Mouse (Mus musculus): ENCODE measurements around the gene Dclk1. TPM values are rescaled to one million over a fixed set of nuclear protein-coding genes. Genes with fewer than 3 reads are reported as not detected.
A peak's percentile ranks its signal among the peaks of the same experiment; 100 is the strongest.

Dclk1 gene
- total RNA-seq, 2 experiments from 2014 or later = 528 to 532 TPM

GRCm38 (mm10) chr3:55535591-55536200 lies 293.5 kb downstream of the Dclk1 start:
- no peak for DNase-seq (ENCODE audit: low spot score in 2 of 2)

GRCm38 (mm10) chr3:55536901-55537300 lies 294.7 kb downstream of the Dclk1 start:
- DNase-seq (ENCODE audit: low spot score in 2 of 2) = no peak

DNA sequence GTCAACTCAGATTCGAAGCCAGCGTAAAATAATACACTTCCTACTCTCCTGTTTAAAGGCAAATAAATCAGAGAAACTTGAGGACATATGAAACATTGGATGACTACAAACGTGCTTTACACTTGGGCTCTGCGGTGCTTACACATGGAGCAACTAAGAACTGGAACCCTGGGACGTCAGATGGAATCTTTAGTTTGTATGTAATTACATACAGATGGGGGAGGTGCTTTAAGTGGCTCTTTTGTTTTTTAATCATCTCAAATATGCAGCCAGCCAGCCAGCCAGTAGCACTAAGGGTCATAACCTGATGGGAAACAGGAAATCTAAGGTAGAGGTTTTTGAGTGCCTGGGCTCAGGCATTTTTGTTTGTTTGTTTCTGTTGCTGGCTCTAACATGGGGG lies 295.6 kb downstream of the Dclk1 start:
- DNase-seq (ENCODE audit: low spot score in 2 of 2) = peak in 1 of 2 experiments; percentile 7

DNA sequence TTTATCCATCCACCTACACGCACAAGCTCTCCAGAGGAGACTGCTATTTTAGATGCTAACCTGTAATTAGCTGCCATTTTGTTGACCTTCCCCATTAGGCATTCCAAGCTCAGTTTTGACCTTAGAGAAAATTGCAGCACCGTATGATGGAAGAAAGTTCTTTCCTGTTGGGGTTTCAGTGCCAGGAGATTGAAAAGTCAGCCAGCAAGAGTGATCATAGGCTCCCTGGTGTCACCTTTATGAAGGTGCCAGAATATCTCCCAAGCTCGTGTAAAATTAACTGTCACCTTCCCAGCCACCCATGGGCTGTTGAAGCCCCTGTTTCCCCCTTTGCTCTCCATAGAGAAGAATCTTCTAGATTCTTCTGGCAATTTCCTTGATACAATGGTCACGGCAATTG lies 297.2 kb downstream of the Dclk1 start:
- DNase-seq (ENCODE audit: low spot score in 2 of 2) = no peak

DNA sequence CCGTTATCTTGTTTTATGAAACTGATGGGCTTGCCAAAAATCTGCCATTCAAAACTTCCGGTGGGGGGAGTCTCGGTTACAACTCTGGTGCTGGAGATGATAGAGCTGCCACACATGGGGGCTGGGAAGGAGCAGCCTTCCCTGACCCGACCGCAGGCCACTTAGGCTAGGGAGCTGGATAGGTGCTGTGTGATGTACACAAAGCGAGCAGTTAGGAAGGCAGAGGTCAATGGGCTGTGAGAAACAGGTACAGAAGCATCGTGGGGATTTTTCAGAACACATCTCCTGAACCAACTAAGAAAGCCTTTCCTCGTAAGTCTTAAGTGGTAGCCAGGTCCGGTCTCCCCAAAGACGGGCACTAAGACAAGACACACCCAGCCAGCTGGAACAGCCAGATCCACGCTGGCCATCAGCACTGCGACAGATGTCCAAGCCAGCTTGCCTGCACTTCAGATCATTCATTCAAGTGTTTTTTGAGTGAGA lies 297.7 kb downstream of the Dclk1 start:
- peak in 1 of 2 experiments; percentile 53 for DNase-seq (ENCODE audit: low spot score in 2 of 2)

DNA sequence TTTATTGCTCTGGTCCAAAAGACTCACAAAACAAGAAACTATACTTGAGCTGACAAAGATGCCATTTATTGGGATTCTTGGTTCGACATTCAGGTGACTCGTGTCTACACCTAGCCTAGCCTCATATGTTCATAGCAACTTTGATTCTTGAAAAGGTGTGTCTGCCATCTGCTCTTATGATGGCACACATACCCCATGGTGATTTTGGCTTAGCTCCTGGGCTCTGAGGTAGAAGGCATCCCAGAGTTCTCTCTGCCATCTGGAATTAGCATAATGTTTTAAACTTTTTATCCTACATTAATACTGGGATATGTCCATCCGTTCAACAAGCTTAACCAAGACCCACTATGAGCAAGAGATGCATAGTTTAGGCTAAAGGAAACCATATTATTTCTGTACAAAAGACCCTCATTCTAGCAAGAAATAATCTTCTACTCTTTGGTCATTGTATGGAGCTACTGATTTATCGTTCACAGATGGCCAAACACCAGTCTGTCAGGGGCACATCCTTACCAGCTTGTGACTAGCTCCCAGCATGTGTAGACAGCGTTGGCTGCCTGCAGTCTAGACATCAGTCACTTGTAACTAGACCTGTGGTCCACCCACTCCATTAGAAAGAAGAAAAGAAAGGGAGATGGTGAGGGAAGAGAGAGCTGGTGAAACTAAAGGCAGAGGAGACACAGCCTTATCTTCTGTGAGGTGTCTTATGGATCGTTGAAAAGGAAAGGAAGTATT lies 298.4 kb downstream of the Dclk1 start:
- DNase-seq (ENCODE audit: low spot score in 2 of 2) = peak in 1 of 2 experiments; percentile 12

- peak in 1 of 2 experiments; percentile 14 for DNase-seq (ENCODE audit: low spot score in 2 of 2)
These were observed 299.6 kb downstream of the Dclk1 start for GRCm38 (mm10) chr3:55541799-55542198.

DNA sequence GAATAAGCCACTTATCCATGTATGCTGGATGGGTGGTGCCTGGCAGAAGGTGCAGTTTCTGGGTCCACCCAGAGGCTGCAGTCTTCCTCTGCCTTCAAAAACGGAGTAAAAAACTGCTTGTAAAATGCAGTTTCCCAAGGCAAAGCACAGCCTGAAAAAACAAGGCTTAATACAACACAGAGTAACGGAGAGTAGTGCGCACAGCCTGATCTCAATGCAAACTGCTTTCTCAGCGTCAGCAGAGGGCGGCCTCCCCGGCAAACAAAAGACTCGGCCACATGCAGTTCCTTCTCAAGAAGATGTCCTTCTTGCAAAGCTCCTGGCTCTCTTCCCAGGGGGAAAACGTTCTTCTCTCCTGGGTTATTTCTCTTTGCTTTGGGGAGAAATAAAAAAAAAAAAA lies 300.1 kb downstream of the Dclk1 start:
- peak in 1 of 2 experiments; percentile 80 for DNase-seq (ENCODE audit: low spot score in 2 of 2)

- DNase-seq (ENCODE audit: low spot score in 2 of 2) = peak in 1 of 2 experiments; percentile 77
These were observed 300.8 kb downstream of the Dclk1 start for GRCm38 (mm10) chr3:55542947-55543346.

DNA sequence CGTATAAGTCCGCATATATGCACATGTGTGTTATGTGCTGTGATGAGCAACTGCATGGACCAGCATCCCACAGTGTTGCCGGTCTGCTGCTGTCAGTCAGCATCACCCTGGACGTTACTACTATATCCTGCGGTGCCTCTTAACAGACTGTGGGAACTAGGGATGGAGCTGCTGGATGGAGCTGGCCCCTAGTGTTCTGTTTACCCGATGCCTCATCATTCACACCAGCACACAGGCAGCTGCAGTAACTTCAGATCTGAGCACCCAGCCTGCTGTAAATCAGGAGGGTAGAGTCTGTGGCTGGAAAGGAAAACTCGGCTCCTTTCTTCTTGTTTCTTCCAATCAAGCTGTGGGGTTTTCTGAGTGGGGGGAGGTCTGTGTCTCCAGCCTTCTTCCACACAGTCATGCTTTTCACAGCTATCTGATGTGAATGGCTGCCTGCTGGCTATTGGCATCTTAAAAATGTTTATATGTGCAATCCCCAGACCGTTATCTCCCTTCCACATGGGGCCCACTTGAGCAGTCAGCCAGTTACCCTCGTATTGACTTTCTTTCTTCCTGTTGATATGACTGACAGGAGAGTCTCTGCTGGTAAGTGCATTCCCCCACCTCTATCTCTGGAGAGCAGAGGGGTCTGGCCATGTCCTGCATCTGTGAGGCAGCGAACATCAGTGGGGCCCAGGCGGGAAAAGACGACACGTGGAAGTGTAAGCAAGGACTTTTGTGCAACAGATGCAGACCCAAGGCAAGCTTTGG lies 301.9 kb downstream of the Dclk1 start:
- DNase-seq (ENCODE audit: low spot score in 2 of 2) = peak in 1 of 2 experiments; percentile 7

GRCm38 (mm10) chr3:55545296-55545695 lies 303.1 kb downstream of the Dclk1 start:
- DNase-seq (ENCODE audit: low spot score in 2 of 2) = no peak

DNA sequence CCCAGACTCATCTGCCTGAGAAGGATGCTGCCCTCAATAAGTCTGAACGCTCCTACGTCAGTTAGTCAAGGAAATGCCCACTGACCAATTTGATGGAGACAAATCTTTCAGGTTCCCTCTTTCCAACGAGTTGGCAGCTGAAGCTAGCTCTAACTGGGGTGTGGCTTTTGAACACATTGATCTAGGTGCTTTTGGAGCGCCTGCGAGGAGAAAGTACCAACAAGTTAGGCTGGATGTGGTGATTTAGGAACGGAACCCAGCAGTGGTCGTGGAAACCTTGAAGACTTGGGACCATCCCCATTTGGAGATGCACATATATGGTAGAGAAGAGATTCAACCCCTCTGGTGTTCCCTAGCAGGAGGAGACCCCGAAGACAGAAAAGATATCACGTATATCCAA lies 303.8 kb downstream of the Dclk1 start:
- no peak for DNase-seq (ENCODE audit: low spot score in 2 of 2)

DNA sequence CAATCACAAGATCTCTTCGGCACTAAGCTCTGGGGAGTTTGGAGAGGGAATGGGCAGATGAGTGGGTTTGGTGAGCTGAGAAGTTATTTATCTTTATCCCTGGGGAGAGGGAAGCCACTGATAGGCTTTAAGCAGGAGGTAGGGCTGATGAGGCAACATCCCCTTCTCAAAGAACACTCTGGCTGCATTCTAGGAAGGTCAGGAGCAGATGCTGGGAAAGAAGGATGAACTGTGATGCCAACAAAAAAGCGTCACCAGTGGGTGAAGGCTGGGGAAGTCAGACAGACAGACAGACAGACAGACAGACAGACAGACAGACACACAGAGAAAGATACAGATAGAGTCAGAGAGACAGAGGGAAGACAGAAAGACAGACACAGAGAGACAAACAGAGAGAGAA lies 304.9 kb downstream of the Dclk1 start:
- DNase-seq (ENCODE audit: low spot score in 2 of 2) = no peak

DNA sequence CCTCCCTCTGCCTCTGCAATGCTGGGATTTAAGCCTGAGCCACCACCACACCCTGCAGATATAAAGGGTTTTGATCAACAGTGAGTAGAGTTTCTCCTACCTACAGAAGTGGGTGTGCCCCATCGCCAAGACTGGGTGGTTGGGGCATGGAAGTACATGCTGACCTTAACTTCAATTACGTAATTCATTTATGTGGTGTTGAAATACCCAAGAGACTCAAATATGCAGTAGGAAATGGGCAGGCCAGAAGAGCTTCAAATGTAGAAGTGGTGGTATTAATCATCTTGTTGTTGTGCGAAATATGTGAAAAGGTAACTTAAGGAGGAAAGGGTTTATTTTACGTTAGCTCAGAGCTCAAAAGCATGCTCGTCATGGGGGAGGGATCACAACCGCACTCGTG lies 307.2 kb downstream of the Dclk1 start:
- DNase-seq (ENCODE audit: low spot score in 2 of 2) = no peak

DNA sequence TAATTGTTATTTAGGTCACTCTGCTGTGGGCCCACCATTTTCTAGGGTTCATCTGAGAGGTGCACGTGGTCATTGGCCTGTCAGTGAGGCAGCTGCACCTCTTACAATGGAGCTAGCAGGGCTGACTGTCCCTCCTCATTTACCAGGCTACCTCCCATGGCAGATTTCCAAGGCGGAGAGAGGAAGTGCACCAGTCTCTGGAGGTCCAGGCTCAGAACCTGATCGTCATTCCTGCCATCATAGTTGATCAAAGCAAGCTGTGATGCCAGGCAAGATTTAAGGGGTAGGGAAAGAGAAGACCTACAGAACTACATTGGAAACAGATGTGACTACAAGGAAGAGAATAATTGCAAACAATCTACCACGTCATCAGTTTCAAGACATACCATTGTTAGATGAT lies 308.8 kb downstream of the Dclk1 start:
- DNase-seq (ENCODE audit: low spot score in 2 of 2) = no peak

GRCm38 (mm10) chr3:55551912-55552311 lies 309.7 kb downstream of the Dclk1 start:
- no peak for DNase-seq (ENCODE audit: low spot score in 2 of 2)

DNA sequence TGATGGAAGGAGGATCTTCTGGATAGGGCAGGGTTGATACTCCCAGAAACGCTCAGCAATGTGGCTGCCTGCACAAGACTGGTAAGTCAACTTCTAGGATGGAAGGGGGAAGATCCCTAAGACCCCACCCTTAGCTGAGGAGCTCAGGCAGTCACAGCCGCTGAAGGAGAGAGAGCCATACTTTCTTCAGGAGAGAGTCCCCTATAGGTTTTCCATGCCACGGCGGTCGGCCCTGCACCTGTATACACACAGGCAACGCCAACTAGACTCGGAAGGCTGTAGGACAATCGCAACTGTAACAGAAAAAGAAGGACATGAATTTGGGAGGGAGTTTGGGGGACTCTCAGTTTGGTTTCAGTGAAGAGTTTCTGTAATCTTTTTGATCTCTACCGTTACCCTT lies 310.9 kb downstream of the Dclk1 start:
- DNase-seq (ENCODE audit: low spot score in 2 of 2) = no peak

DNA sequence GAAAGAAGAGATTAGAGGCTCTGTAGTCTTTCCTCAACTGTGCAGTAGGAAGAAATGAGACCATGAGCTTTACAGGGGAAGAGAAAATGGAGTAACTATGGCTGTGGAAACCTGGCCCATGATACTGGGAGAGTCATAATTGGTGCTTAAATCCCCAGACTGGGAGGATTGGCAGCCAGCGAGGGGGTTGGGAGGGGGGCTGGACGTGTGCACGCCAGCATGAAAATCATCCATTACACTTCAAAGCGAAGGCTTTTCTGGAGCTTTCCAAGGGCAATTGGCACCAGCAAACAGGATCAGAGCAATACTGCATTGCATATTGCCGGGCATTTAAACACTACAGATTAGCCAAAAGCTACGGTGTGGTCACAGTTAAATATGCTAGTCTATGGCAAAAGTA lies 313.7 kb downstream of the Dclk1 start:
- DNase-seq (ENCODE audit: low spot score in 2 of 2) = no peak

- no peak for DNase-seq (ENCODE audit: low spot score in 2 of 2)
These were observed 316.4 kb downstream of the Dclk1 start for GRCm38 (mm10) chr3:55558570-55558969.

DNA sequence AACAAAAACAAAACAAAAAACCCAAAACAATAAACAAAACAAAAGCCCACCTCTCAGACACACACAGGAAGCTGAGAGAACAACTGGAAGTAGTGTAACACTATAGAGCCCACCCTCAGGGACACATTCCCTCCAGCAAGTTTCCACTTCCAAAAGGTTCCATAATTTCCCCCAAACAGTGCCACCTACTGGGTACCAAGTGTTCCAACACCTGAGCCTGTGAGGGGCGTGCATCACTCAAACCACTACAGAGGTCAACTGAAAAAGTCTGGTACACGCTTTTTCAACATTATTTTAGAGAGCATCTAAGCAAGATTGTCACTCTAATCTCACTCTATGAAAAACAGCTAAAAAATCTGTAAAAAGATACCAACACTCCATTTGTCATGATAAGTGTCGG lies 325.3 kb downstream of the Dclk1 start:
- DNase-seq (ENCODE audit: low spot score in 2 of 2) = no peak

DNA sequence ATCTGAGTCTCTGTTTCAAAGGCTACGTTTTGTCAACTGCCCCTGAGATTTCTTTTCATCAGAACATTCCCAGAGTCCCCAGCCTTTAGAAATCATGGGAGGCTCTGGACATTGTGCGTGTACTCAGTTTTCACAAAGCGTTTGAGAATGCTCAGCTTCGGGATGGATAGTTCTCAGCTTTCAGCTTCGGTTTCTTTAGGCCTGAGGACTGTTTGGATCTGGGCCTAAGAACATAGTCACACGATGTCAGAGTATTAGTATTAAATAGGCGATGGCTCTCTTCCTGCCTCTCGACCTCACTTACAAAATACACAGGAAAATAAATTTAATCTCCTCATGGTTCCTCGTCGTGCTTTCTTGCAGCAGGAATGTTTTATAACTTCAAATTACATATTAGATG lies 327.4 kb downstream of the Dclk1 start:
- no peak for DNase-seq (ENCODE audit: low spot score in 2 of 2)

GRCm38 (mm10) chr3:55571034-55571433 lies 328.9 kb downstream of the Dclk1 start:
- no peak for DNase-seq (ENCODE audit: low spot score in 2 of 2)

Data from layer of hippocampus, adult 18-20 months (tissue).